Mouse (Mus musculus): Measurements from ENCODE around the gene Srcap. TPM values are rescaled to one million over a fixed set of nuclear protein-coding genes. Genes with fewer than 3 reads are reported as not detected.

The Srcap gene
- total and polyA plus RNA-seq, 2 experiments from 2014 or later: 30.4 to 31.7 TPM

- Histone ChIP-seq H3K9ac (replicated peaks; ENCODE audit: low read length, poor library complexity, severe bottlenecking) (peak overlapping the region; percentile 94), H3K4me1 (ENCODE audit: insufficient read depth, low read length) (peaks cover 3% of the 10 kb centered on the region; the same call in 1 of the 2 replicates), H3K36me3 (ENCODE audit: insufficient read depth, low read length) (peaks cover 20% of the 10 kb centered on the region), H3K4me3 (ENCODE audit: low read depth, low read length) (peak overlapping the region; percentile 75), H3K4me2 (ENCODE audit: low read depth, low read length, poor library complexity, severe bottlenecking) (peak overlapping the region; percentile 60), H3K27me3 (ENCODE audit: insufficient read depth, low read length) (no peaks in the 10 kb centered on the region), H3K27ac (ENCODE audit: low read depth, low read length) (peak overlapping the region; percentile 98), H3K9me3 (ENCODE audit: low read length) (no peaks in the 10 kb centered on the region)
- WGBS: under 1% methylated on average over 44 of the region's 93 CpGs
- DNase-seq (ENCODE audit: low spot score): peak; percentile 94
- no peak for TF ChIP-seq CTCF (IDR thresholded peaks at IDR 0.05)
- ATAC-seq (ENCODE audit: low FRiP score): peak; percentile 91
Measured at GRCm38 (mm10) chr7:127512231-127513015, 640 bp downstream of the Srcap start.

- 44% methylated on average over 8 of the region's 8 CpGs for WGBS
- Histone ChIP-seq H3K27ac (ENCODE audit: low read depth, low read length) (peak overlapping the region; percentile 98; the same call in 1 of the 2 replicates), H3K4me3 (ENCODE audit: low read depth, low read length) (peak overlapping the region; percentile 75), H3K4me1 (ENCODE audit: insufficient read depth, low read length) (peaks cover 3% of the 10 kb centered on the region; the same call in 1 of the 2 replicates), H3K27me3 (ENCODE audit: insufficient read depth, low read length) (no peaks in the 10 kb centered on the region), H3K36me3 (ENCODE audit: insufficient read depth, low read length) (peaks cover 22% of the 10 kb centered on the region), H3K9me3 (ENCODE audit: low read length) (no peaks in the 10 kb centered on the region), H3K4me2 (ENCODE audit: low read depth, low read length, poor library complexity, severe bottlenecking) (peak overlapping the region; percentile 60), H3K9ac (replicated peaks; ENCODE audit: low read length, poor library complexity, severe bottlenecking) (peak overlapping the region; percentile 94)
- no peak for DNase-seq (ENCODE audit: low spot score)
- no peak for ATAC-seq (ENCODE audit: low FRiP score)
- no peak for TF ChIP-seq CTCF (IDR thresholded peaks at IDR 0.05)
Measured at GRCm38 (mm10) chr7:127513016-127513390, 1.2 kb downstream of the Srcap start.

- ATAC-seq (ENCODE audit: low FRiP score) (no peak), DNase-seq (ENCODE audit: low spot score) (no peak)
- no peaks in the 10 kb centered on the region for H3K27me3 ChIP-seq (ENCODE audit: insufficient read depth, low read length)
- TF ChIP-seq CTCF (IDR thresholded peaks at IDR 0.05): no peak
- H3K9ac ChIP-seq (replicated peaks; ENCODE audit: low read length, poor library complexity, severe bottlenecking): no peak overlapping the region
- peaks cover 3% of the 10 kb centered on the region; the same call in 1 of the 2 replicates for H3K4me1 ChIP-seq (ENCODE audit: insufficient read depth, low read length)
- H3K9me3 ChIP-seq (ENCODE audit: low read length): no peaks in the 10 kb centered on the region
- 90% methylated on average over 3 of the region's 3 CpGs for WGBS
- peak overlapping the region; percentile 75; the same call in 1 of the 2 replicates for H3K4me3 ChIP-seq (ENCODE audit: low read depth, low read length)
- no peak overlapping the region for H3K27ac ChIP-seq (ENCODE audit: low read depth, low read length)
- H3K4me2 ChIP-seq (ENCODE audit: low read depth, low read length, poor library complexity, severe bottlenecking): peak overlapping the region; percentile 2; the same call in 1 of the 2 replicates
- H3K36me3 ChIP-seq (ENCODE audit: insufficient read depth, low read length): peaks cover 23% of the 10 kb centered on the region
Measured at GRCm38 (mm10) chr7:127513781-127514180, 2.0 kb downstream of the Srcap start.

GRCm38 (mm10) chr7:127515846-127516245 lies 4.1 kb downstream of the Srcap start:
- Histone ChIP-seq H3K9ac (replicated peaks; ENCODE audit: low read length, poor library complexity, severe bottlenecking) (no peak overlapping the region), H3K4me3 (ENCODE audit: low read depth, low read length) (no peak overlapping the region), H3K27me3 (ENCODE audit: insufficient read depth, low read length) (no peaks in the 10 kb centered on the region), H3K9me3 (ENCODE audit: low read length) (no peaks in the 10 kb centered on the region), H3K36me3 (ENCODE audit: insufficient read depth, low read length) (peaks cover 34% of the 10 kb centered on the region), H3K27ac (ENCODE audit: low read depth, low read length) (no peak overlapping the region), H3K4me2 (ENCODE audit: low read depth, low read length, poor library complexity, severe bottlenecking) (no peak overlapping the region), H3K4me1 (ENCODE audit: insufficient read depth, low read length) (peaks cover 3% of the 10 kb centered on the region; the same call in 1 of the 2 replicates)
- no peak for TF ChIP-seq CTCF (IDR thresholded peaks at IDR 0.05)
- 91% methylated on average over 7 of the region's 7 CpGs for WGBS
- DNase-seq (ENCODE audit: low spot score) (no peak), ATAC-seq (ENCODE audit: low FRiP score) (no peak)

- 95% methylated on average over 6 of the region's 7 CpGs for whole genome bisulfite sequencing
- Histone ChIP-seq H3K4me1 (ENCODE audit: insufficient read depth, low read length) (peaks cover 3% of the 10 kb centered on the region; the same call in 1 of the 2 replicates), H3K9me3 (ENCODE audit: low read length) (no peaks in the 10 kb centered on the region), H3K4me2 (ENCODE audit: low read depth, low read length, poor library complexity, severe bottlenecking) (no peak overlapping the region), H3K36me3 (ENCODE audit: insufficient read depth, low read length) (peaks cover 38% of the 10 kb centered on the region), H3K4me3 (ENCODE audit: low read depth, low read length) (no peak overlapping the region), H3K27me3 (ENCODE audit: insufficient read depth, low read length) (no peaks in the 10 kb centered on the region), H3K9ac (replicated peaks; ENCODE audit: low read length, poor library complexity, severe bottlenecking) (no peak overlapping the region), H3K27ac (ENCODE audit: low read depth, low read length) (no peak overlapping the region)
- no peak for DNase-seq (ENCODE audit: low spot score)
- no peak for ATAC-seq (ENCODE audit: low FRiP score)
- no peak for TF ChIP-seq CTCF (IDR thresholded peaks at IDR 0.05)
Measured at GRCm38 (mm10) chr7:127516344-127516743, 4.6 kb downstream of the Srcap start.

- DNase-seq (ENCODE audit: low spot score) (no peak), ATAC-seq (ENCODE audit: low FRiP score) (no peak)
- Histone ChIP-seq H3K4me2 (ENCODE audit: low read depth, low read length, poor library complexity, severe bottlenecking) (no peak within 1 kb of the TSS), H3K27ac (ENCODE audit: low read depth, low read length) (no peak within 1 kb of the TSS), H3K4me1 (ENCODE audit: insufficient read depth, low read length) (no peaks in the 10 kb centered on the region), H3K9ac (replicated peaks; ENCODE audit: low read length, poor library complexity, severe bottlenecking) (no peak within 1 kb of the TSS), H3K27me3 (ENCODE audit: insufficient read depth, low read length) (no peaks in the 10 kb centered on the region), H3K9me3 (ENCODE audit: low read length) (no peaks in the 10 kb centered on the region), H3K4me3 (ENCODE audit: low read depth, low read length) (no peak within 1 kb of the TSS), H3K36me3 (ENCODE audit: insufficient read depth, low read length) (peaks cover 63% of the 10 kb centered on the region)
- 91% methylated on average over 3 of the region's 3 CpGs for WGBS
- no peak for TF ChIP-seq CTCF (IDR thresholded peaks at IDR 0.05)
Measured at GRCm38 (mm10) chr7:127519284-127519683, 7.5 kb downstream of the Srcap start, which contains the start of gene Gm42715. Gm42715 (plus strand) TSS chr7:127519584.

All from midbrain, postnatal 0 days (tissue).